Mouse (Mus musculus): ENCODE results near the gene Lmcd1. TPM values are rescaled to one million over a fixed set of nuclear protein-coding genes. Genes with fewer than 3 reads are reported as not detected.

Lmcd1 gene
- polyA plus RNA-seq, 1 experiment from 2014 or later, result 1.2 TPM

DNA sequence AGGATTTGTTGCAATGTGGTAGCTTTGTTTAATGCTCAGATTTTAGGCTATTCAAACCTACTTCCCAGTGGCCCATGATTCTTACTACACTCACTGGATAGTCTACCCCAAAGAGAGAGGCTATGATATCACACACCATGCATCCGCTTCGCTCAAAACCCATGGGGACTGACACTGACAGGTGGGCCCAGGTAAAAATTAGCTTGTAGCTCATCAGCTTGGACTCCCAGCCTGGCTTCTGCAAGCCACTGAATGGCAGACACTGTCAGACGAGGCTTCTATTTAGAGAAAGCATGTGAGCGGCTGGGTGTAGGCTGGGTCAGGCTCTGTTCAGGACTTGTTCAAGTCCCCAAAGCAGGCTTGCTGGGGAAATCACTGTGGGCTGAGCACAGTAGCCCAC, 76.9 kb downstream of the Lmcd1 start:
- H3K9me3 ChIP-seq (ENCODE audit: control insufficient read depth, low read length), result no peaks in the 10 kb centered on the region
- H3K36me3 ChIP-seq (ENCODE audit: control insufficient read depth, insufficient read depth, low read length), result no peaks in the 10 kb centered on the region
- ATAC-seq (replicated peaks; ENCODE audit: low FRiP score), result no peak
- no peaks in the 10 kb centered on the region for H3K27me3 ChIP-seq (replicated peaks; ENCODE audit: control insufficient read depth, insufficient read depth, low read length)
- H3K4me3 ChIP-seq (ENCODE audit: low read depth, low read length), result no peak overlapping the region
- 87% methylated on average over 4 of the region's 4 CpGs for WGBS
- H3K4me2 ChIP-seq, result no peak overlapping the region
- no peak overlapping the region for H3K27ac ChIP-seq (ENCODE audit: low read depth, low read length)
- DNase-seq (ENCODE audit: low spot score), result no peak
- H3K9ac ChIP-seq (ENCODE audit: low read depth, low read length), result no peak overlapping the region
- H3K4me1 ChIP-seq (replicated peaks; ENCODE audit: control insufficient read depth, insufficient read depth, low read length), result no peaks in the 10 kb centered on the region

- Histone ChIP-seq H3K27ac (ENCODE audit: low read depth, low read length) (no peak overlapping the region), H3K4me3 (ENCODE audit: low read depth, low read length) (no peak overlapping the region), H3K4me2 (no peak overlapping the region), H3K36me3 (ENCODE audit: control insufficient read depth, insufficient read depth, low read length) (no peaks in the 10 kb centered on the region), H3K9me3 (ENCODE audit: control insufficient read depth, low read length) (no peaks in the 10 kb centered on the region), H3K27me3 (replicated peaks; ENCODE audit: control insufficient read depth, insufficient read depth, low read length) (no peaks in the 10 kb centered on the region), H3K4me1 (replicated peaks; ENCODE audit: control insufficient read depth, insufficient read depth, low read length) (no peaks in the 10 kb centered on the region), H3K9ac (ENCODE audit: low read depth, low read length) (no peak overlapping the region)
- no peak for ATAC-seq (replicated peaks; ENCODE audit: low FRiP score)
- WGBS, result 91% methylated on average over 1 of the region's 1 CpGs
- no peak for DNase-seq (ENCODE audit: low spot score)
Measured at GRCm38 (mm10) chr6:112359341-112359740, 85.8 kb downstream of the Lmcd1 start.

DNA sequence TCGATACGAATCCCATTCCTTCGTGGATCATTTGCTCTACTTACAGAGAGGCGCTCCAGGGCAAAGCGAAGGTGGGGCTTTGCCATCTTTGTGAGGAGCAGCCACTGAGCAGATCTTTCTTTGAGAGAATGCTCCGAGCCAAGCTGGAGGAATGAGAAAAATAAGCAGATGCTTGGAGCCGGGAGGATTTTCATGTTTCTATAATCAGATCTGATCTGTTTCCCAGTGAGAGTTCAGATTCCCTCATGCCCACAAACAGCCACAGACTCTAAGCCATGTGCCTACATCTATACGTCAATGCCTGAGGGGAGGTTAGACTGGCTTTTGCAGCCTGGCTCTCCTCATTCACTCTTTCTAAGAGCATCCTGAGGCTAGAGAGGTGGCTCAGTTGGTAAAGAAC, 87.1 kb downstream of the Lmcd1 start:
- ATAC-seq (replicated peaks; ENCODE audit: low FRiP score) (no peak), DNase-seq (ENCODE audit: low spot score) (no peak)
- Histone ChIP-seq H3K4me3 (ENCODE audit: low read depth, low read length) (no peak overlapping the region), H3K36me3 (ENCODE audit: control insufficient read depth, insufficient read depth, low read length) (no peaks in the 10 kb centered on the region), H3K9me3 (ENCODE audit: control insufficient read depth, low read length) (no peaks in the 10 kb centered on the region), H3K4me1 (replicated peaks; ENCODE audit: control insufficient read depth, insufficient read depth, low read length) (no peaks in the 10 kb centered on the region), H3K4me2 (no peak overlapping the region), H3K27me3 (replicated peaks; ENCODE audit: control insufficient read depth, insufficient read depth, low read length) (no peaks in the 10 kb centered on the region), H3K27ac (ENCODE audit: low read depth, low read length) (no peak overlapping the region), H3K9ac (ENCODE audit: low read depth, low read length) (no peak overlapping the region)
- 78% methylated on average over 8 of the region's 8 CpGs for WGBS

- DNase-seq (ENCODE audit: low spot score), result no peak
- WGBS, result 33% methylated on average over 6 of the region's 6 CpGs
- ATAC-seq (replicated peaks; ENCODE audit: low FRiP score), result no peak; the same call in 1 of the 2 replicates
Measured at GRCm38 (mm10) chr6:112362349-112362958, 88.9 kb downstream of the Lmcd1 start.

GRCm38 (mm10) chr6:112364581-112364980, 91.0 kb downstream of the Lmcd1 start:
- DNase-seq (ENCODE audit: low spot score) (no peak), ATAC-seq (replicated peaks; ENCODE audit: low FRiP score) (no peak)
- no peaks in the 10 kb centered on the region for H3K27me3 ChIP-seq (replicated peaks; ENCODE audit: control insufficient read depth, insufficient read depth, low read length)
- H3K9me3 ChIP-seq (ENCODE audit: control insufficient read depth, low read length), result no peaks in the 10 kb centered on the region
- no peak overlapping the region for H3K9ac ChIP-seq (ENCODE audit: low read depth, low read length)
- H3K4me3 ChIP-seq (ENCODE audit: low read depth, low read length), result no peak overlapping the region
- no peaks in the 10 kb centered on the region for H3K36me3 ChIP-seq (ENCODE audit: control insufficient read depth, insufficient read depth, low read length)
- 37% methylated on average over 2 of the region's 2 CpGs for WGBS
- H3K4me2 ChIP-seq, result no peak overlapping the region
- H3K4me1 ChIP-seq (replicated peaks; ENCODE audit: control insufficient read depth, insufficient read depth, low read length), result no peaks in the 10 kb centered on the region
- no peak overlapping the region for H3K27ac ChIP-seq (ENCODE audit: low read depth, low read length)

More at GRCm38 (mm10) chr6:112362349-112362958, 88.9 kb downstream of the Lmcd1 start:
- Histone ChIP-seq H3K9me3 (ENCODE audit: control insufficient read depth, low read length) (no peaks in the 10 kb centered on the region), H3K4me3 (ENCODE audit: low read depth, low read length) (no peak overlapping the region), H3K9ac (ENCODE audit: low read depth, low read length) (no peak overlapping the region), H3K27me3 (replicated peaks; ENCODE audit: control insufficient read depth, insufficient read depth, low read length) (no peaks in the 10 kb centered on the region), H3K36me3 (ENCODE audit: control insufficient read depth, insufficient read depth, low read length) (no peaks in the 10 kb centered on the region), H3K27ac (ENCODE audit: low read depth, low read length) (no peak overlapping the region), H3K4me1 (replicated peaks; ENCODE audit: control insufficient read depth, insufficient read depth, low read length) (no peaks in the 10 kb centered on the region), H3K4me2 (no peak overlapping the region)

- Histone ChIP-seq H3K27ac (ENCODE audit: low read depth, low read length) (no peak overlapping the region), H3K27me3 (replicated peaks; ENCODE audit: control insufficient read depth, insufficient read depth, low read length) (no peaks in the 10 kb centered on the region), H3K4me3 (ENCODE audit: low read depth, low read length) (no peak overlapping the region), H3K4me2 (no peak overlapping the region), H3K9ac (ENCODE audit: low read depth, low read length) (no peak overlapping the region), H3K4me1 (replicated peaks; ENCODE audit: control insufficient read depth, insufficient read depth, low read length) (no peaks in the 10 kb centered on the region), H3K36me3 (ENCODE audit: control insufficient read depth, insufficient read depth, low read length) (no peaks in the 10 kb centered on the region), H3K9me3 (ENCODE audit: control insufficient read depth, low read length) (no peaks in the 10 kb centered on the region)
- no peak for ATAC-seq (replicated peaks; ENCODE audit: low FRiP score)
- DNase-seq (ENCODE audit: low spot score), result no peak
- 78% methylated on average over 10 of the region's 10 CpGs for WGBS
Measured at GRCm38 (mm10) chr6:112365294-112365693, 91.7 kb downstream of the Lmcd1 start.

- no peak overlapping the region for H3K4me3 ChIP-seq (ENCODE audit: low read depth, low read length)
- 42% methylated on average over 8 of the region's 8 CpGs for WGBS
- H3K9ac ChIP-seq (ENCODE audit: low read depth, low read length), result no peak overlapping the region
- no peaks in the 10 kb centered on the region for H3K27me3 ChIP-seq (replicated peaks; ENCODE audit: control insufficient read depth, insufficient read depth, low read length)
- no peaks in the 10 kb centered on the region for H3K4me1 ChIP-seq (replicated peaks; ENCODE audit: control insufficient read depth, insufficient read depth, low read length)
- no peak overlapping the region for H3K27ac ChIP-seq (ENCODE audit: low read depth, low read length)
- no peaks in the 10 kb centered on the region for H3K9me3 ChIP-seq (ENCODE audit: control insufficient read depth, low read length)
- DNase-seq (ENCODE audit: low spot score) (no peak), ATAC-seq (replicated peaks; ENCODE audit: low FRiP score) (0 out of 2 replicates have a peak, but pooled peaks have one; percentile 54)
- no peak overlapping the region for H3K4me2 ChIP-seq
- H3K36me3 ChIP-seq (ENCODE audit: control insufficient read depth, insufficient read depth, low read length), result no peaks in the 10 kb centered on the region
Measured at GRCm38 (mm10) chr6:112373886-112374585, 100.5 kb downstream of the Lmcd1 start.

GRCm38 (mm10) chr6:112375661-112376392, 102.3 kb downstream of the Lmcd1 start:
- Histone ChIP-seq H3K4me3 (ENCODE audit: low read depth, low read length) (no peak overlapping the region), H3K27ac (ENCODE audit: low read depth, low read length) (no peak overlapping the region), H3K9ac (ENCODE audit: low read depth, low read length) (no peak overlapping the region), H3K4me2 (no peak overlapping the region), H3K4me1 (replicated peaks; ENCODE audit: control insufficient read depth, insufficient read depth, low read length) (no peaks in the 10 kb centered on the region), H3K27me3 (replicated peaks; ENCODE audit: control insufficient read depth, insufficient read depth, low read length) (no peaks in the 10 kb centered on the region), H3K36me3 (ENCODE audit: control insufficient read depth, insufficient read depth, low read length) (no peaks in the 10 kb centered on the region), H3K9me3 (ENCODE audit: control insufficient read depth, low read length) (no peaks in the 10 kb centered on the region)
- DNase-seq (ENCODE audit: low spot score), result no peak
- no peak for ATAC-seq (replicated peaks; ENCODE audit: low FRiP score)
- 62% methylated on average over 11 of the region's 13 CpGs for WGBS

All from liver, embryonic 11.5 days (tissue).